Mouse (Mus musculus): ENCODE results near the gene Fbln5.

The Fbln5 gene

DNA sequence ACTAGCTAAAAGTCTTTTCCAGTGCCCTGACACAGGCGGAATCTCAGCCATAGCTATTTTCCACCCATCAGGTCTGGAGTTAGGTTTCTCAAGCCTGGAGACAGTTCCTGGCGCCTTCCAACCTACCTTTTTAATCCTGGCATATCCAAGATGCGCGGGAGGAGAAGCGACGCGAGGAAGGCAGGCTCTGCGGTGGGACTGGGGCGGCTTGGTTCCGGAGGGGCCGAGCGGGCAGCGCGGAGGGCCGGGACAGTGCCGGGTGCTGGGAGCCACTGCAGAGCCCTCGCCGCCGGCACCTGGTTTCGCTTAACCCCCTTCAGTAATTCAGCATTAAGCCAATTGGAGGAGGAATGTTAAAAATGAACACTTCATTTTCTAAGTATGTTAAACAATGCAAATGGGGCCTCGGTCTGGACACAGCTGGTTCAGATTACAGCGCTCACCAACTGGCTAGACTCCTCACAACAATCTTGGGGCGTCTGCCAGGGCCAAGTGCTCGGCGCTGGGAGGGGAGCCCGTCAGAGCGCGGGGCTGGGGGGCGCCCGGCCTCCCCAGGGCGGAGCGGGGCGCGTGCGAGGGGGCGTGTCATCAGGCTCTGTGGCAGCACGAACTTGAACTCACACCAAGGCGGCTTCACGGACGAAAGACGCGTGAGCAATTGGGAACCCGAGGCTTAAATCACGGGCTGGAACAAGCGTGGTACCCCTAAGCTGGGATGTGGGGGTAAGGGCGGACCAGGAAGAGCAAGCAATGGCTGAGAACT lies at the start of gene Fbln5:
Gene Fbln5 (minus strand): TSS at position 448 of the 763 bp plus-strand sequence.
- DNase-seq = peak; percentile 58

- no peak for DNase-seq
Measured at GRCm38 (mm10) chr12:101862286-101862964, 43.6 kb upstream of the Fbln5 start.

DNA sequence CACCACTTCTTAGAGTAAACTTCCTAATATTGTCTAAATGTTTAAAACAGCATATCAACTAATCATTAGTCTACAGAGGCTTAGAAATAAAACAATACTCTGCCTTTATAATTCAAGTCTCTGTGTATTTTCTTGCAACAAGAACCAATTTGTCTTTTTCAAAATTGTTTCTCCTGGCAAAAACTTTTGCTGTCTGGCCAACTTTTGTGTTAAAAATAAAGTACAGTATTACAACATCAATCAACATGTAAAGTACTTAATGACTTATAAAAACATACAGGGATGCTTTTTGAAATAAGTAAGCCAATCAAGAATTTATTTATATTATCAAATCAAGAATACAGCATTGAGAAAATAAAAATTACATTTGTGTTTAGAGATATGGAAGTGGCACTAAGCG lies 41.4 kb upstream of the Fbln5 start:
- no peak for DNase-seq

- DNase-seq = no peak
Measured at GRCm38 (mm10) chr12:101858011-101858410, 39.2 kb upstream of the Fbln5 start.

DNA sequence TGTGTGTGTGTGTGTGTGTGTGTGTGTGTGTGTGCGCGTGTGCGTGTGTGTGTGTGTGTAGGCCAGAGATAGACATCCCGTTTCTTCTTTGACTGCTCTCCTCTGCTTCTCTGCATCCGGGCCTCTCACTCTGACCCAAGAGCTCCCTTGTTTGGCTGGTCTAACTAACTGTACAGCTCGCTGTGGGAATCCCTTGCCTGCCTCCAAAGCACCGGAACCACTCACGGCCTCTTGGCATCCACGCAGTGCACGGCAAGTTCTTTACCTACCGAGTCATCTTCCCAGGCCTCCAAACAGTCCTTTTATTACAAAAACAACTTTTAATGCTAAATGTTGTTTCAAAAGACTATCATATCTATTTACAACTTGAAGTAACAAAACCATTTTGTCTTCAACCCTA lies 35.5 kb upstream of the Fbln5 start:
- no peak for DNase-seq

- peak; percentile 16 for DNase-seq
Measured at GRCm38 (mm10) chr12:101851846-101852564, 33.1 kb upstream of the Fbln5 start.

- no peak for DNase-seq
Measured at GRCm38 (mm10) chr12:101851314-101851713, 32.5 kb upstream of the Fbln5 start.

DNA sequence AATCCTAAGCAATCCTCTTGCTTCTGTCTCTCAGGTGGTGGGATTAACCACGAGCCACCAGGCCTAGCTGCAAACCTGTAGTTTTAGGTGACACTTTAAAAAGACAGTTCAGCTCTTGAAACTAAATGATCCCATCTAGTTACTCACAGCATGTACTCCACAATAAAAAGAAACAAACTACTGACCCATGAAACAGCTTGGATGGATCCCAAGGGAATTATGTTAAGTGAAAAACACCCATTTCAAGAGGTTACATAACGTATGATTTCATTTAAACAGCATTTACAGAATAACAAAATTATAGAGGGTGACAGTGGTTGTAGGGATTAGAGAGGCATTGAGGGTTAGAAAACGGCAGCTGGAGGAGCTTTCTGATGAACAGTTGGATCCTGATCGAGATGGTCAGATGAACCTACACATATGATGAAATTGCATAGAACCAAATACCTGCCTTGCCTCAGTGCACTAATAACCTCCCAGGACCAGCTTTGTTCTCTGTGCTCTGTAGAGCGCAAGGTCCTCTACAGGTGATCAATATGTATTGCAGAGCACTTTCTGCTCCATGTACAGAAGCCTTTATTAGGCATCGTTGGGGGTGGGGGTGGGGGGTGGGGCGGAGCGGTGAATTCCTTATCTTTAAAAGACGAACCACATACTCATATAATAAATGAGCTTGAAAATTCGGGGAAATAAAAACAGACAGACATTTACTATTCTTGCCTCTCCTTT lies 17.9 kb upstream of the Fbln5 start:
- DNase-seq = peak; percentile 52

GRCm38 (mm10) chr12:101834715-101835114 lies 15.9 kb upstream of the Fbln5 start:
- DNase-seq = no peak

DNA sequence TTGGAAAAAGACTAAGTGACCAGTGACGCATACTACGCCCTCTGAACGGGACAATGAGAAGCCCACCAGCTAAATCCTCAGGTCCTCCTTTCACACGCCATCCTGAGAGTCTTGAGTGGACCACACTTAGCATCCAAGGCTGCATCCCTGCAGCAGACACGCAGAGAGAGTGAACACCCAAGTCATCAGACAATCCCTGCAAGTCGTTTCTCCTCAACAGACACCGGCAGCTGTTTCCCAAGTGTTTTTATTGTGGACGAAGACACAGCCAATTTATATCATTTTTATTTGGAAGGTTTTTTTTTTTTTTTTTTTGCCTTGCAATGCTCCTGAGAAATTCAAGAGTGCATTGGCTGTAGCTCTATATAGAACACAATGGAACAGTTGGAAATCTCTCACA lies 14.9 kb upstream of the Fbln5 start:
- no peak for DNase-seq

DNA sequence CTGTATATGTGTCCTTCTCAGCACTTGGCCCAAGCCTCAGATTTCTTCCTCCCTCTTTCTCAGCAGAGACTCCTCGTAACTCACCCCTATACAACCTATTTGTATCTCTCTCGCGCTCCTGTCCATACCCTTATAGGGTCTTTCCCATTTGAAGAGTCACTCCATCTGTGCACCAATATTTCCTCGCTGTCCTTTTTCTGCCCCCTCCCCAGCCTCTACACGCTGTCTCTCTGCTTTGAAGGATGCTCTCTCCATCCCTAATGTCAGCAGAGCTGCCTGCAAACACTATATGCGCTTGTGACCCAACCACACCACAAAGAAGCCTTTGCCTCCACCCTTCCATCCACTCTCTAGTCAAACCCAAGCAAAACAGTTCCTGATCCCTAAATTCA lies 14.3 kb upstream of the Fbln5 start:
- DNase-seq = no peak

GRCm38 (mm10) chr12:101832179-101833114 lies 13.6 kb upstream of the Fbln5 start:
- DNase-seq = peak; percentile 50

DNA sequence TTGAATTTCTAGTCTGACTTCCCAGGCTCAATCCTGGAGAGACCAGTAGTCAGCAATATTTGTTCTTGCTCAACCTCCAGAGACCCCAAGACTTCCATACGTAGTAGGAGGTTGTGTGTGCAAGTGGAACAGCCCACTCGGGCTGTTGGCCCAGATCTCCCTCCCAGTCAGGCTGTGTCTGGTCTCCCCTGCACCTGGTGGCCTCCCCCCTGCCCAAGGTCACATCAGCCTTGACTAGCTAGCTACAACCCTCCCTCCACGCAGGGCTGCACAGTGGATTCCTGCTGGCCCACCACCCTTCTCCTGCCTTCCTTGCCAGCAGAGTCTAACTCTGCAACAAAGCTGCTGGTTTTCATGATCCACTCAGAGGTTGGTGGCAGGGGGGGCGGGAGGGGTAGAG lies 12.4 kb upstream of the Fbln5 start:
- no peak for DNase-seq

- DNase-seq = no peak
Measured at GRCm38 (mm10) chr12:101823161-101823560, 4.3 kb upstream of the Fbln5 start.

DNA sequence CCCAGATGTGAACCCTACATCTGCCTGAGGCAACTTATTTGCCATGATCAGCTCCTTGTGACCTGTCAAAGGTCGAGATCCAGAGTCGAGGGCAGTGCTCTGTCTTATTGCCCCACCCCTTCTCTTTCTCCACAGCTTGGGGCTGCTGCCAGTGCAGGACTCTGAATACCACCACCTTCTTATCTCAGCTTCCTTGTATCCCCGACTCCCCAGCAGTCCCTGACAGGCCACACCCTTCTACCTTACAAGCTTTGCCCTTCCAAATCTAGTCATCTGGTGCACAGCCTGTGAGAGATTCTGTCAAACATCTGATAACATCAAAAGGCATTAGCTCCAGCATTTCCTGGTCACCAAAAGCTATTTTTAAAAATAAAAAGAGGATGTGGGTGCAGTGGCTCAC lies 2.7 kb upstream of the Fbln5 start:
- no peak for DNase-seq

- no peak for DNase-seq
Measured at GRCm38 (mm10) chr12:101819570-101819969, 715 bp upstream of the Fbln5 start.

- DNase-seq = no peak
Measured at GRCm38 (mm10) chr12:101818246-101818607, 628 bp downstream of the Fbln5 start.

GRCm38 (mm10) chr12:101816810-101817209 lies 2.0 kb downstream of the Fbln5 start:
- no peak for DNase-seq

DNA sequence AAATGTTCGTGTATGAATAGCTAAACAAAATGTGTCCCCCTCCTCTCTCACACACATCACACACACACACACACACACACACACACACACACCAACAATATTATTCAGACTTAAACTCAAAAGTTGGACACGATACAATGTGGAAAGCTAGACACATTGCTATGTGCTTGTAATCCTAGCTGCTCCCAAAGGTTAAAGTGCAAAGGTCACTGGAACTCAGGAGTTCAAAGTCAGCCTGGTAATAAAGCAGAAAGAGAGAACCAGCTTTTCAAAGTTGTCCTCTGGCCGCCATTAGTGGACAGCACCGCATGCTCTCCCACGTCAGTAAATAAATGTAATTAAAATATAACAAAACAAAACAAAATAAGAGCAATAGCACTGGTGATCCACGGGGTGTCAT lies 3.1 kb downstream of the Fbln5 start:
- DNase-seq = peak; percentile 47

GRCm38 (mm10) chr12:101814423-101814822 lies 4.4 kb downstream of the Fbln5 start:
- DNase-seq = no peak

DNA sequence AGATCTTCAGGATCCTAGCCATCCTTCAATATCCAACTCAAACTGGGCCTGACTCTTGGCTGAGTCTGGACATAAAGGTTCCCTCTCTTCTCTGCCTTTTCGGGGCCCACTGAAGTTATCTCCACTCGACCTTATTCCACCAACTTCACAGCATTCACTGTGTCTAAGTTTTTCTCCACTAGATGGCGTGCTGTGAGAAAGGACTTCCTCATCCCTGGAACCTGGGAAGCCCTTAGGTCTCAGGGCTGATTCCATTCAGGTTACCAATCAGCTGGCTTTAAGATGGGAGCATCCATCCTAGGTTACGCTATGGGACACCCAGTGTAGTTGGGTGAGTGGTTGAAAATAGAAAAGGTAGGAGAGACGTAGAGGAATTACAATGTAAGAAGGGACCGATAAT lies 7.7 kb downstream of the Fbln5 start:
- peak; percentile 52 for DNase-seq

DNA sequence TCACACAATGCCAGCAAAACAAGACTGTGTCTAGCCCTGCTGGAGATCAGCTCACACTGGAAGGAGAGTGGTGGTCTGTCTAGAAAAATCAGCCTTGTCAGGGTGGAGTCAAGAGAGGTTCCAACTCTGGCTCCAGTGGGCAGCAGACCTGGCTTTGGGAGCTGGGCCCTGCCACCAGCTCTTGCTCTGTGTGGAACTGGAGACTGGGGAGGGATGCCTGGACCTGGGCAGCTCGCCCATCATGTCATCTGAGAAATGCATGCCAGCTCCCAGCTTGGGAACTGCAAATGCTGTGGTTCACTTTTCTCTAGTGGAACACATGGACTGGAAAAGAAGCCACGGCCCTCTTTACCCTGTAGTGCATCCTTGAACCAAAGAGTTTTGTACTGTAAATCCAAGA lies 8.3 kb downstream of the Fbln5 start:
- DNase-seq = no peak
